Mouse (Mus musculus): ENCODE results near the gene Pramel3.
"Not testable (repeated sequence)": the region's sequence is repeated elsewhere in the genome, so short reads cannot be mapped to it uniquely, and the experiment has no call there.

Gene Pramel3

DNA sequence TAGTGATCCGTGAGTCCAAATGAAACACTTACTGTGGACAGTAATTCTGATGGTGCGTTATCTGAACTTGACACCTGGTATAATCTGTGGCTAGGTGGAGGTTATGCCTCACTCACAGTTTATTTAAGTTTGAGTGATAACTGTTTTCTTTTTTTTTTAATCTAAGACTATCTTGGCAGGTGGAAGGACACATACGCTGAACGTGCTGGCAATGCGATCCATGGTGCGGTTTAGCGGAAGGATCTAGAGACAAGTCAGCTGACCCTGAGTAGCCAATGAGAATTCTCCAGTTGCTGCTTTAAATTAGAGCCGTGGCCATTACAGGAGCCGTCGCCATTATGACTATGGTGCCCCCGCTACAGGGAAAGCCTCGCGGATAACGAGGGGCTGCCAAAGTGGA, at the start of gene Pramel3:
Gene Pramel3 (plus strand): TSS at position 301 of the 400 bp plus-strand sequence.
- DNase-seq (ENCODE audit: low read depth, low spot score), result not testable (repeated sequence)

DNA sequence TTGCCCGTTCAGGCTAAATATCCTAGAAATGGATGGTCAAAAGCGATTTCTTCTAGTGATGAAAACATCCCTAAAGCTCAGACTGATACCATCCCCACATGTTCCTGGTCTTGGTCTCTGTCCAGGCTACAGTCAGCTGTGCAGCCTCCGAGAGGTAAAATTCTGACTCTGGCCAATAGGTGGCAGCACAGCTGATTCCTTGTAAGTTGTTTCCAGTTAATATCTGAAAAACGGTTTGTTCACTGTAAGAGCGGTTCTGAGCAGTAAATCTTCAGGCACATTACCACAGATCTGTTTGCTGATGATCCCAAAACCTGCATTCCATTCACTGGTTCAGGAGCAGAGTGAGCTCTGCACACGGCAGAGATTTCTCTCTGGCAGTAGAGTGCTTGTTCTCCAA, 58.6 kb downstream of the Pramel3 start:
- not testable (repeated sequence) for DNase-seq (ENCODE audit: low read depth, low spot score)

DNA sequence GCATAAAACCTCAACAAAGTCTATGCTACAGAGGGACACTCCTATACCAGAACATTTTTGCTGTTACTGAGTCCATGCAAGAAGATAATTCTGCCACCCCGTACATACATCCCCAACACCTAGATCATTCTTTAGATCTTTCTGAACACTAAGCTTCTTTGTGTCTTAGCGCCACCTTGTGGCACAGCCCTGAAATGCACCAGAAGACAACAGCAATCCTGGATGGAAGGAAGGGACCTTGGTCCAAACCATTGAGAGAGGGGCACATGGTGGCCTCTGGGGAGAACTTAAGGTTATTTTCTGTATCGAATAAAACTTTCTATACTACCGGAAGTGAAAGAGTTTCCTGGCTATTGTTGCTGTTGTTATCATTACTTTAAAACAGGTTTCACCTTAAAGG, 59.8 kb downstream of the Pramel3 start:
- not testable (repeated sequence) for DNase-seq (ENCODE audit: low read depth, low spot score)

Data from forelimb bud, embryonic 11.5 days (tissue).